ENCODE assay signal across 8 mouse cellular contexts in genomic region chr3:96904393-96904792, GRCm38 (mm10). TPM values are rescaled to one million over a fixed set of nuclear protein-coding genes. Genes with fewer than 3 reads are reported as not detected.
A peak's percentile ranks its signal among the peaks of the same experiment; 100 is the strongest.
DNase-seq lines count a peak whose midpoint lies in the region; ATAC-seq lines count a peak whose summit lies in the region.

TSS of gene Gja5 (plus strand) at chr3:96904693.

- H3K27me3 ChIP-seq in embryonic facial prominence, embryonic 12.5 days: peaks cover 10% of the 10 kb centered on the region
- H3K27me3 ChIP-seq in hindbrain, embryonic 10.5 days (ENCODE audit: insufficient read depth, poor library complexity, severe bottlenecking): peaks cover 12% of the 10 kb centered on the region
- H3K27me3 ChIP-seq in midbrain, embryonic 13.5 days: peaks cover 18% of the 10 kb centered on the region

- H3K9ac ChIP-seq in embryonic facial prominence, embryonic 12.5 days: peak within 1 kb of the TSS; percentile 90
- H3K9ac ChIP-seq in midbrain, embryonic 13.5 days (replicated peaks): peak within 1 kb of the TSS; percentile 91

- peak within 1 kb of the TSS; percentile 81 for H3K4me2 ChIP-seq in embryonic facial prominence, embryonic 12.5 days (replicated peaks)
- H3K4me2 ChIP-seq in midbrain, embryonic 13.5 days (replicated peaks): peak within 1 kb of the TSS; percentile 87

- peak within 1 kb of the TSS; percentile 98 for H3K4me3 ChIP-seq in embryonic facial prominence, embryonic 12.5 days
- H3K4me3 ChIP-seq in hindbrain, embryonic 10.5 days: peak within 1 kb of the TSS; percentile 78
- peak within 1 kb of the TSS; percentile 81 for H3K4me3 ChIP-seq in midbrain, embryonic 13.5 days (replicated peaks)

- no peak within 1 kb of the TSS for H3K27ac ChIP-seq in embryonic facial prominence, embryonic 12.5 days
- peak within 1 kb of the TSS; percentile 86 for H3K27ac ChIP-seq in hindbrain, embryonic 10.5 days
- peak within 1 kb of the TSS; percentile 48; the same call in 1 of the 2 replicates for H3K27ac ChIP-seq in midbrain, embryonic 13.5 days

- H3K9me3 ChIP-seq in embryonic facial prominence, embryonic 12.5 days: no peaks in the 10 kb centered on the region
- no peaks in the 10 kb centered on the region for H3K9me3 ChIP-seq in hindbrain, embryonic 10.5 days
- no peaks in the 10 kb centered on the region for H3K9me3 ChIP-seq in midbrain, embryonic 13.5 days

- peak; percentile 78 for DNase-seq in heart, adult 11 months
- no peak for DNase-seq in heart, adult 9 months (ENCODE audit: low spot score in 2 of 2)
- DNase-seq in hindbrain, embryonic 10.5 days (ENCODE audit: low spot score): no peak
- DNase-seq in layer of hippocampus, adult 9-11 months: no peak
- DNase-seq in cerebellum, adult 18-20 months: no peak
- DNase-seq in adipocyte (ENCODE audit: low spot score): no peak

- no peaks in the 10 kb centered on the region for H3K36me3 ChIP-seq in embryonic facial prominence, embryonic 12.5 days
- H3K36me3 ChIP-seq in hindbrain, embryonic 10.5 days: no peaks in the 10 kb centered on the region
- H3K36me3 ChIP-seq in midbrain, embryonic 13.5 days: no peaks in the 10 kb centered on the region

- 15% methylated on average over 14 of the region's 14 CpGs for WGBS in embryonic facial prominence, embryonic 12.5 days
- 16% methylated on average over 14 of the region's 14 CpGs for WGBS in hindbrain, embryonic 10.5 days
- 13% methylated on average over 14 of the region's 14 CpGs for WGBS in midbrain, embryonic 13.5 days

- no peak for ATAC-seq in embryonic facial prominence, embryonic 12.5 days (ENCODE audit: insufficient number of reproducible peaks, insufficient read depth, low FRiP score, low TSS enrichment)
- ATAC-seq in midbrain, embryonic 13.5 days: no peak

- peaks cover 9% of the 10 kb centered on the region for H3K4me1 ChIP-seq in embryonic facial prominence, embryonic 12.5 days
- peaks cover 14% of the 10 kb centered on the region for H3K4me1 ChIP-seq in hindbrain, embryonic 10.5 days (replicated peaks)
- peaks cover 14% of the 10 kb centered on the region for H3K4me1 ChIP-seq in midbrain, embryonic 13.5 days (replicated peaks)

RNA-seq across cellular contexts. Expression of gene Gja5, which starts in this region (rescaled TPM):
- 14.3 and 20.6 TPM in 2 replicates for polyA plus RNA-seq in embryonic facial prominence, embryonic 12.5 days (2016; fragmentation: Nextera tagmentation; extraction: Ambion mirVana)
- 5.9 and 8.1 TPM in 2 replicates for polyA plus RNA-seq in hindbrain, embryonic 10.5 days (2016; fragmentation: Nextera tagmentation; extraction: Ambion mirVana)
- polyA plus RNA-seq in midbrain, embryonic 13.5 days (2015; fragmentation: Nextera tagmentation; extraction: Ambion mirVana): 3.1 and 3.6 TPM in 2 replicates
